Mouse (Mus musculus) large intestine, adult 2 months (tissue): ENCODE data around the gene Erf. TPM values are rescaled to one million over a fixed set of nuclear protein-coding genes. Genes with fewer than 3 reads are reported as not detected.

ENCODE experiments used
- DNase-seq: peaks from one replicate; pipeline ENCODE4 v3.0.0-alpha.2; 2012; ENCODE audit warnings: low read depth, low spot score
- WGBS: fragments of 180-500 bp; shearing (Covaris S2); methylation state at CpG from one replicate; pipeline ENCODE4 v1.1.7; 2018; 5-methylcytosine and 5-hydroxymethylcytosine counted together
- polyA plus RNA-seq: library from polyadenylated mRNA; depleted of rRNA; stranded (reverse); fragments of >200 nt; gene quantifications from 2 replicates; pipeline ENCODE4 v1.2.3, GENCODE M21; 2012

The Erf gene
- polyA plus RNA-seq, 1 experiment, result 15.3 TPM

DNA sequence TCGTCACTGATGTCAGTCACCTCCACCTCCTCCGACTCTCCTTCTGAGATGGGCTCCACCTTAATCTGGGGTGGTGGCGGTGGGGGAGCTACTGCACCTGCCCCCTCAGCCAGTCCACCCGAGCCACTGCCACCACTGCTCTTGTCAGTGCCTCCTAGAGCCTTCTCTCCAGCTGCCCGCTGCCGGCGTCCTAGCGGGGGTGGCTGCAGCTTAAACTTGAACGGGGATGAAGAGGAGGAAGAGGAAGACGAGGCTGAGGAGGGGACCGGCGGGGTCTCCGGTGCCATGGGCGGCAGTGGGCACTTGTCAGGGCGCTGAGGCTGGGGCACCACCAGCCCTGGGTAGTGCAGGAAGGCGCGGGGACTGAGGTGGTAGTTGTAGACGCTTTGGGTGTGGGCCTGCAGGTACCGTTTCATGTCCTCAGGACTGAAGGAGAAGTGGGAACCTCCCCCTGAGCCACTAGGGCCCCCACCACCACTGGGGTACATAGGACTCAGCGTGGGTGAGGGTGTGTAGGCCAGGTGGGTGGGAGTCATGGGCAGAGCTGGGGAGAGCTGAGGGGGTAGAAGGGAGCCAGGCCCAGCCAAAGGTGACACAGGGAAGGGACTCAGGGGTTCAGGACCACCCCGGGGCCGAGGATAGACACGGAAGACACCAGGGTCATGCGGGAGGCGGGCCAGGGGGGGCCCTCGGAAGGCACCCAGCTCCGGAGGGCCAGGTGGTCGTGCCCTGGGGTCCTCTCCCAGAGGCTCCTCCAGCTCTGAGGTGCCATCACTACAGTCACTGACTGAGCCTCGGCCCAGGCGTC is 5.8 kb downstream of the Erf start:
- DNase-seq, result no peak
- 89% methylated on average over 30 of the region's 30 CpGs for WGBS

DNA sequence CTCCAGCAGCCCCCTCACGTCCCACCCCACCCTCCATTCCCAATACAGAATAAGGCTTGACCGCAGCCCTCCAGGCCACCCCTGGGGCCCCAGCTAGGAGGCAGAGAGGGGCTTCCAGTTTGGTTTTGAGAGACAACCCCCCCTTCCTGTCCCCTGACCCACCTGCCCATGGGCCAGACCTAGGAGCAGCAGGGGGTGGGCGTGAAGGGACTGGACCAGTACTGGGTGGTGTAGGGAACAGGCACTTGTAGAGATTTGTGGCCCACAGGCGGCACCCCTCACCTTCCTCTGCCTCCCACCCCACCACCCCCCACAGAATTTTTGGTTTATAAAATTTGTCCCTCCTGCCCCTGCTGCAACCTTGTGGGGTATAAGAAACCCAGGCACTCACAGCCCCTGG is 7.2 kb downstream of the Erf start:
- WGBS, result 80% methylated on average over 4 of the region's 4 CpGs
- no peak for DNase-seq

DNA sequence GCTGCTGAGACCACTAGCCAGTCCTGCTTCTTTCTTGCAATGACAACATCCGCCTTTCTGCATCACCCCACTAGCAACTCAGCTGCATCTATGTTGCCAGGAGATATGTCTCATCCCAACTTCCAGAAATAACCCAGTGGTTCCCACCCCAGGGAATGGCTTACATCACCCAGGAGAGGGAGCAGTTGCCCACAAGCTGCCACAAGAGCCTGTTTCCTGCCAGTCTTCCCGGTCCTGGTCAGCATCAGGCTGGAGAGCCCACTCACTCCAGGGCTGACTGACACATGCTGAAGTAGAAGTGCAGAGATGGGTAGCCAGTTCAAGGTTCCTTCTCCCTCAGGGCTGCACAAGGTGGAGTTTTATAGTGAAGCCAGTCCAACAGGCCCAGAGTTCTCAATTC is 9.5 kb downstream of the Erf start:
- DNase-seq, result no peak
- WGBS, result 36% methylated on average over 2 of the region's 2 CpGs

DNA sequence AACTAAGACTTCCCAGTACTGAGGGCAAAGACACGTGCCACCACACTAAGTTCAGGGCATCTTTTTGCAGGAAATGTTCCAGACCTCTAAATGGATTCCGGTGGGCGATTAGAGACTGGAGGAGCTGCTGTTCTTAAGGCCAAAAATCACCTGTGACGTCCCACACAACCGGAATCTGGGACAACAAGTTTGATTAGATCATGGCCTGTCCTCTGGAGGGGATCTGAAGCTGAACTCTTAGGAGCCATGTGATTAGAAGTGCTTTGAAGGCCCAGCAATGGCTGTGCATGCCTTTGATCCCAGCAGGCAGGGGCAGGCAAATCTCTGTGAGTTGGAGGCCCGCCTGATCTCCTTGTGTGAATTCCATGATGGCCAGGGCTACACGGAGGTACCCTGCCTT is 9.9 kb downstream of the Erf start:
- no peak for DNase-seq
- WGBS, result 75% methylated on average over 7 of the region's 7 CpGs

- 1% methylated on average over 30 of the region's 30 CpGs for WGBS
- DNase-seq, result peak; percentile 75
These were observed 11.5 kb downstream of the Erf start for GRCm38 (mm10) chr7:25238829-25239623.

DNA sequence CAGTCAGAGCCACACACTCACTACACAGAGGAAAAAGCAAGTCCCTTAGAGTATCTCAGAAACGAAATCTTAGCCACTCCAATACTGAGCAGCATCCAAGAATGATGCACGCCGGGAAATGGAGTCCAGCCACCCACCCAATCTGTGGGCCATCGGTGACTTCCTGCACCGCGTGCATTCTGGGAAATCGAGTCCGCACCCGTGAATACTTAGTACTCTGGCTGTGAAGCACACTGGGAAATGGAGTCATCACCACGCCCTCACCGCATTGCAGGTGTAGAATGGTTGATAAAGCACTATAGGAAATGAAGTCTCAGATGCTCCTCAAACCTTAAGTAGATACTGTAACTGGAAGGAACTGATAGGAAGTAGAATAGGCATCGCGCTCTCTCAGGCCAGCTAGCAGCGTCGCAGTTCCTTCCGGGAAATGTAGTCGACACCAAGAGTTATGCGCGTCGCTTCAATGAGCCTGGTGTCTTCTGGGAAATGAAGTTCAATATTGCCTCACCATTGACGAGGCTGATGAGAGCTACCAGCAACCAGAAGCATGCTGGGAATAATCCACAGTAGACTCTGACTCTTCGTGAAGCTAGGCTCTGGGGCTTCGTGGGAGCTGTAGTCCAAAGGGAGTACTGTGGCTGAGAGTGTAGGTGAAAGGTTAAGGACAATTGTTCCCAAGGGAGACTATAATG is 12.4 kb downstream of the Erf start:
- peak; percentile 98 for DNase-seq
- under 1% methylated on average over 23 of the region's 23 CpGs for WGBS

- no peak for DNase-seq
- under 1% methylated on average over 74 of the region's 76 CpGs for WGBS
These were observed 13.1 kb downstream of the Erf start, which contains the start of gene Gsk3a for GRCm38 (mm10) chr7:25237249-25238014. TSS of gene Gsk3a (minus strand) at chr7:25237851.

- WGBS, result 90% methylated on average over 5 of the region's 5 CpGs
These were observed 15.0 kb downstream of the Erf start for GRCm38 (mm10) chr7:25235526-25235925.

DNA sequence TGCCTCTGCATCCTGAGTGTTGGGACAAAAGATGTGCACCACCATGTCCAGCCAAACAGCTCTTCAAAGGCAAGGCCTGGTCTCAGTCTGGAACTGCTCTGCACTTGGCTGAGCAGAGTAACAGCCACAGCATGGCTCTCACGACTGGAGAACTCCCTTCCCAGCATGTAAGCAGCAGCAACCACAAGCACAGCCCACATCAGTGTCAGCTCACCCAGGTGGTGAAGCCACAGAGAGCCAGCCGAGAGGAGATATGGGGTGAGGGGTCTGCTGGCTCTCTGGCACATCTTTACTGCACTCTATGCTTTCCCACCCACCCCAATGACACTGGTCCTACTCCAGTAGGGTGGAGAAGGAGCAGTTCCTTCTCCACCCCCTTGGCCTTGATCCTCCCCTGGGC is 17.5 kb downstream of the Erf start:
- WGBS, result 83% methylated on average over 2 of the region's 2 CpGs
- no peak for DNase-seq

More at GRCm38 (mm10) chr7:25235526-25235925, 15.0 kb downstream of the Erf start:
- no peak for DNase-seq

- no peak for DNase-seq
- 58% methylated on average over 5 of the region's 5 CpGs for WGBS
These were observed 18.4 kb downstream of the Erf start for GRCm38 (mm10) chr7:25232101-25232648.

GRCm38 (mm10) chr7:25230690-25231285 is 19.8 kb downstream of the Erf start:
- no peak for DNase-seq
- 75% methylated on average over 9 of the region's 9 CpGs for WGBS

GRCm38 (mm10) chr7:25227523-25228300 is 22.8 kb downstream of the Erf start:
- whole genome bisulfite sequencing, result 79% methylated on average over 1 of the region's 1 CpGs
- DNase-seq, result no peak

GRCm38 (mm10) chr7:25222275-25222967 is 28.1 kb downstream of the Erf start:
- DNase-seq, result no peak
- 59% methylated on average over 10 of the region's 10 CpGs for WGBS

DNA sequence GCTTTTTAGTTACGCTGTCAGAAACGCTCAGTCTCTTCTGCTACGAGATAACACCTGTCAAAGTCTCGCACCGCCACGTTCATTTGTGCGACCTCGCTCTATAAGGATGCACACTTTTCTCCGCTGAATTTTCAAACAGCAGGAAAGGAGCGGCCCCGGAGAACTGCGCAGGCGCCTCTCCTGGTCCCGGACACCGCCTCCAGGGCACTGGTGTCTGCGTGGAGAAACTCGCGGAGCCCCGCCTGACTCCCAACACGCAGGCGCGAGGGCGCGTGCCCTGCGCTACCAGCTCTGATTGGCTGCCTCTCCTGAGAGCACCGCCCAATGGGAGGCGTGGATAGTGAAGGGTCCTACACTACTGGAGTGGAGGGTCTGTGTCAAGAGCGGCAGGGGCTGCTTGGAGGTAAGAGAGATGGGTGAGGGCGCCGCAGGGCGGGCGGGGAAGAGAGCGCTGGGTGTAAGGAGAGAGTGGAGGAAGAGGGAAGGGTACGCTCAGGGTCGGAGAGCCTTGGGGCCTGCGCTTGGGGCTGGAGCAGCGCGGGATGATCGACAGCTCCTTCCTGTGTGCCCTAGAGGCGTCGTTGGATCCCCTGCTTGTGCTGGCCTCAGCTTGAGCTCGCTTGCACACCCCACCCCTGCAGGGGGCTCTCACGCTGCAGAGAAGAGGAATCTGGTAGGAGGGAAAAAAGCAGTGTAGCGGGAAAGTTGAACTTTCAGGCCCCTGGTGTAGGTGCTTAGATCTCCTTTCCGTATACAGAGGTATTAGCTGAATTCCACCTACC is 29.3 kb downstream of the Erf start, which contains the start of gene Zfp526:
Gene Zfp526, plus strand, starts transcription at position 324 of the 782 bp plus-strand sequence.
- WGBS, result under 1% methylated on average over 44 of the region's 45 CpGs

DNA sequence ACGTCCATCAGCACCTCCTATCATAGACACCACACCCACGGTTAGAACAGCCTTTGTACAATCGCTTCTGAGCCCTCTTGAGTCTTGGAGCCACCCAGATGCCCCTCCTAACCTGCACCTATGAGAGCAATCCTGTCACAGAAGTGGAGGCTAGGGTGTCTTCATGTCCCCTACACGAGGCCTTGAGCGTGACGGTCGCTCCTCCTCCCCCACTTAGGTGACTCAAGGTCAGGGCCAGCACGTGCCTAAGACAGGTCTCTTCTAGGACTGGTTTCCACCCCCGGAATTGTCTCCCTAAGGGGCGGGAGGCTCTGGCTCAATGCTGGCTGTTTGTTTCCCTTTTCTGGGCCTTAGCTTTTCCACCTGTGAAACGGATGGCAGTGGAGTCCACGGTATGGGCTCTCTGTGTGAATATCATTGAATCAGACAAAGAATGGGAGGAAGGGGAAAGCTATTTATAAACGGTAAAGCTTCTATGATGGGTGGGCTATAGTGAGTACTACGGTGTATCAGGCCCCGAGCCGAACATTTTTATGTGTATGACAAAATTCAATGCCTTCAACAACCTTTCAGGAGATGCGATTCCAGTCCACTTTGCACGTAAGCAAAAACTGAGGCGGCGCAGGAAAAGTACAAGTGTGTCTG is 30.0 kb downstream of the Erf start, which contains the start of gene Dedd2:
Gene Dedd2, minus strand, starts transcription at position 159 of the 645 bp plus-strand sequence.
- no peak for DNase-seq
- under 1% methylated on average over 20 of the region's 20 CpGs for WGBS

More for the DNA sequence above, 29.3 kb downstream of the Erf start, which contains the start of gene Zfp526:
- DNase-seq, result peak; percentile 95
